Mouse (Mus musculus) CD8-positive naive resting alpha-beta T cell, adult 57 days (primary cell): ENCODE data around the gene H2-Aa. TPM values are rescaled to one million over a fixed set of nuclear protein-coding genes. Genes with fewer than 3 reads are reported as not detected.

Source experiments
- total RNA-seq: library from RNA; stranded (reverse); gene quantifications from one replicate; pipeline ENCODE4 v1.2.4, GENCODE M21; 2023

H2-Aa gene
- 347 TPM for total RNA-seq

DNA sequence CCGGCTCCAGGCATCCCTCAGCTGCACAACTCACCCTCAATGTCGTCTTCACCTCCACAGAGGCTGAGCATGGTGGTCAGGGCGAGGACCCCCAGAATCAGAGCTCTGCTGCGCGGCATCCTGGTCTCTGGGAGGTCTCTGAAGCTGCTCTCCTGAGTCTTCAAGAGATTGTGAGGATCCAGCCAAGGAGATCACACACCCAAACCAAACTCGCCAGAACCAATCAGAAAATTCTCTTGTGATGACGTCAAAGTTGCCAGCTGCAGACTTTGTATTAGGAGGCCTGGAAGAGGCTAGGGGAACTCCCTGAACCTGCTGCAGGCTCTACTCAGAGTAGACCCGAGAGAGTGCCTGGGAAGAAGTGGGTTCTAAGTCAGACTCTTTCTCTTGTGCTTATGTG is at the start of gene H2-Aa:
Gene H2-Aa, minus strand, starts transcription at position 176 of the 400 bp plus-strand sequence.

DNA sequence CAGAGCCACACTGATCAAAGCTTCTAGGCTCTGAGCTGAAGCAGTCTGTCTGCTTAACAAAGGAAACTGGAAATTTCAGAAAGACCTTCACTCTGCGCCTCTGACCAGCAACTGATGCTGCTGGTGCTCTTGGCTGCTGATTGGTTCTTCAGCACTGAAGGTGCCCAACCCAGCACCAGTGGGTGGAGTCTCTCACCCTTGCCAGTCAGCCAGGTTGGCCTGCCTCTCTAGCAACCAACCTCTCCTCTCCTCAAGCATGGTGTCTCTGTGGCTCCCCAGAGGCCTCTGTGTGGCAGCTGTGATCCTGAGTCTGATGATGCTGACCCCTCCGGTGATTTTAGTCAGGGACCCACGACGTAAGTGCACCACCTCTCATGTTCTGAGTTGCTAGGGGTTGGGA is 37.8 kb upstream of the H2-Aa start, which contains the start of gene H2-Eb2:
Gene H2-Eb2, plus strand, starts transcription at position 230 of the 400 bp plus-strand sequence.

GRCm38 (mm10) chr17:34305380-34306030 is 17.9 kb upstream of the H2-Aa start, which contains the start of gene H2-Eb1:
TSS of gene H2-Eb1 (plus strand) at chr17:34305867.

DNA sequence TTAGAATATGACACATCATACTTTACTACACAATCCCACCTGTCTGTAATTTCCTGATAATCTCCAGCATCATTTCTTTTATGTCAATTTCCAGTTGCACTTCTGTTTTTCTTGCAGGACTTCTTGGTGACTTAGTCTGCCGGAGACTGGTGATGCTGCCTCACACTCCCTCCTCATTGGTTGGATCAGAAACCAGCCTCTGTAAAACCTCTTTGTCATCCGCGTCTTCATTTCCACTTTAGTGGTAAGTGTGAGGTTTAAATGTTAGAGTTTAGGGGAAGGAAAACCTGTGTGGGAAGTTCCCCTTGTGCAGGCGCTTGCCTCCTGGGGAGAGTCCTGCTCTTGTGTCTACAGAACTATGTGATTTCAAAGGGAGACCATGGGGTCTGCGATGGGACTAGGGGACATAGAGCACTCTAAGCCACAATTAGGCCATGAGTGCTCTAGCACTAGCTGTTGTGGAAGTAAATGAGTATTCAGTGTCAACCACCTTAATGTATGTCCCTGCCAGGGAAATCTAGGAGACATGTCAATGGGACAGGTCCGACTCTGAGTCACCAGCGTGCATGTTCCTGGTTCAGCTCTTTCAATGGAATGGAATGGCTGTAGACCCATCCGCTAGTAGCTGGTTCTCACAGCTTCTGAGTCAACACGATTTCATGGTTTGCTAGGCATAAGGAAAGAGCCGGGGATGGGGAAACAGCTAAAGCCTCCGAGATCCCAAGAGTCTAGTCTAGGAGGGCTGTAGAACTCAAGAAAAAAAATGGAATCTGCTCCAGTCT is 29.8 kb downstream of the H2-Aa start, which contains the start of gene H2-Ab1:
Gene H2-Ab1, plus strand, starts transcription at position 96 of the 782 bp plus-strand sequence.

DNA sequence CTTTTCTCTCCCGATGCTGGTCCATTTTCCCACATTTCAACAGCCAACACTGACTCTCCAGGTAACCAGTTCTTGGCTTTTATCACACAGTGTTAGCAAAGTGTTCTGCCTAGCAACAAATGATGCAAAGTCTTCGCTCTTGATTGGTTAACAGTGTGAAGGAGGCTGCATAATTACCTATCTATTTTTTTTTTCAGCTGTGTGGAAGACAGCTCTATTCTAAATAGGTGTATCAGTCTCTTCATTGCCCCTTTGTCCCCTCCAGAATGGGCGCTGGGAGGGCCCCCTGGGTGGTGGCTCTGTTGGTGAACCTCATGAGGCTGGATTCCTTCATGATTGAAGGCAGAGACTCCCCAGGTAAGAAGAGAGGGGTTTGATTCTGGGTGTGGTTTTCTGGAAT is 48.9 kb downstream of the H2-Aa start, which contains the start of gene H2-Ob:
Gene H2-Ob, plus strand, starts transcription at position 198 of the 400 bp plus-strand sequence.

Other genes with a start within 250 kb of the H2-Aa start
- 21.9 TPM for gene Col11a2, start 248.4 kb downstream of the H2-Aa start, total RNA-seq
- gene H2-Oa, start 195.5 kb downstream of the H2-Aa start, total RNA-seq: 24.7 TPM
- gene H2-DMa, start 168.3 kb downstream of the H2-Aa start, total RNA-seq: 62.7 TPM
- gene Brd2, start 165.2 kb downstream of the H2-Aa start, total RNA-seq: 368 TPM
- gene H2-DMb2, start 144.5 kb downstream of the H2-Aa start, total RNA-seq: 84.9 TPM
- 48.5 TPM for gene H2-DMb1, start 134.8 kb downstream of the H2-Aa start, total RNA-seq
- 168 TPM for gene Tap1, start 100.3 kb downstream of the H2-Aa start, total RNA-seq
- gene Psmb9, start 100.1 kb downstream of the H2-Aa start, total RNA-seq: 152 TPM
- 252 TPM for gene Psmb8, start 90.1 kb downstream of the H2-Aa start, total RNA-seq
- gene Tap2, start 84.3 kb downstream of the H2-Aa start, total RNA-seq: 150 TPM
- gene H2-Ob, start 48.9 kb downstream of the H2-Aa start, total RNA-seq: 104 TPM
- 338 TPM for gene H2-Ab1, start 30.1 kb downstream of the H2-Aa start, total RNA-seq
- 266 TPM for gene H2-Eb1, start 18.0 kb upstream of the H2-Aa start, total RNA-seq
- gene H2-Eb2, start 37.8 kb upstream of the H2-Aa start, total RNA-seq: 3.2 TPM
- gene Btnl2, start 67.0 kb upstream of the H2-Aa start, total RNA-seq: 1.2 TPM
- 0.40 TPM for gene Btnl1, start 89.3 kb upstream of the H2-Aa start, total RNA-seq
- gene BC051142, start 111.0 kb upstream of the H2-Aa start, total RNA-seq: 0.95 TPM
- not detected for gene Btnl4, start 189.5 kb upstream of the H2-Aa start, total RNA-seq
- gene Btnl6, start 229.5 kb upstream of the H2-Aa start, total RNA-seq: not detected